Mouse (Mus musculus): Measurements from ENCODE around the gene Grb14.

The Grb14 gene

GRCm38 (mm10) chr2:64878275-64878674, 146.5 kb downstream of the Grb14 start:
- in situ Hi-C loops (cut with MseI, MboI) = no loop called here
